Mouse (Mus musculus) neutrophil, adult 5-6 weeks (primary cell): Measurements from ENCODE around the gene Klf17. TPM values are rescaled to one million over a fixed set of nuclear protein-coding genes. Genes with fewer than 3 reads are reported as not detected.
"Not testable (repeated sequence)": the region's sequence is repeated elsewhere in the genome, so short reads cannot be mapped to it uniquely, and the experiment has no call there.

Experiments
- ATAC-seq: fragments of 151-379, 151-347 bp; 2 replicates; pipeline ENCODE4 v1.8.0; 2017; ENCODE audit warnings: mild to moderate bottlenecking, moderate TSS enrichment; ENCODE audit not compliant: insufficient number of reproducible peaks, poor library complexity, low FRiP score, severe bottlenecking; ENCODE audit errors: extremely low read depth
- total RNA-seq: library from RNA; stranded (forward); fragments of 200-1000 nt; gene quantifications from 2 replicates; pipeline ENCODE4 v1.2.3, GENCODE M21; 2017

Klf17 gene
- total RNA-seq, result not detected in 2 replicates

DNA sequence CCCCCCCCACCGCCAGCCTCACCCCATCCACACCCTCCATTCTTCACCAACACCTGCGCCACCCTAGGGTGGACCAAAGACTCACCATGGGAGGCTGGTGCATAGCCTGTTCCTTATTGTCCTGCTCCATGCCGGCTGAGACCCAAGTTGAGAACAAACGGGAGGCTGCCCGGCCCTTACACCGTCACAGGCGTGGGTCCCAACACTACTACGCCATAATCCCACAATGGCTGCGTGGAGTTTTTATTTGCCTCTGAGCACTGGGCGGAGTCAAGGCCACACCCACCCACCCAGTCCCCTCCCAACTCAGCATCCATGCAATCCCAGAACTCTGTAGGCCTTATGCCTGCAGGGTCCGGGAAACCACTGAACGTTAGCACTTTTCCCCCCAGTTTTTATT lies at the start of gene Klf17:
Klf17 (minus strand) TSS at position 233 of the 400 bp plus-strand sequence.
- ATAC-seq, result no peak

DNA sequence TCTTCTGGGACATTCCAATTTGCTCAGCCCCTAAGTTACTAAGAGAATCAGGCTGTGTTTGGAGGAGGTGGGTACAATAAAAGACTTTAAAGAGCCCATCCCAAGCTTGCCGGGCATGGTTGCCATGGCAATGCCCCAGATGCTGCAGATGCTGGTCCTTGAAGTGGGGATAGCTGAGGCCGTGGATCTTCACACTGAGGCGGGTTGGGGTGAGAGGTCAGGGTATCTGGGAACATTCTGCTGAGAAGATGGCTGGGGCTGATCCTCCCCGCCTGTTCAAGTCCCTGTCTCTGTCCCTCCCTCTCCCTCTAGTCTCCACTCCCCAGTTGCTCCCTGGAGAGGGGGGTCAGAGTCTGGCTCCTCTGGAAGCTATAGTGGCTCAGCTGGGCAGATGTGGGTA lies 48.9 kb upstream of the Klf17 start:
- ATAC-seq, result no peak

DNA sequence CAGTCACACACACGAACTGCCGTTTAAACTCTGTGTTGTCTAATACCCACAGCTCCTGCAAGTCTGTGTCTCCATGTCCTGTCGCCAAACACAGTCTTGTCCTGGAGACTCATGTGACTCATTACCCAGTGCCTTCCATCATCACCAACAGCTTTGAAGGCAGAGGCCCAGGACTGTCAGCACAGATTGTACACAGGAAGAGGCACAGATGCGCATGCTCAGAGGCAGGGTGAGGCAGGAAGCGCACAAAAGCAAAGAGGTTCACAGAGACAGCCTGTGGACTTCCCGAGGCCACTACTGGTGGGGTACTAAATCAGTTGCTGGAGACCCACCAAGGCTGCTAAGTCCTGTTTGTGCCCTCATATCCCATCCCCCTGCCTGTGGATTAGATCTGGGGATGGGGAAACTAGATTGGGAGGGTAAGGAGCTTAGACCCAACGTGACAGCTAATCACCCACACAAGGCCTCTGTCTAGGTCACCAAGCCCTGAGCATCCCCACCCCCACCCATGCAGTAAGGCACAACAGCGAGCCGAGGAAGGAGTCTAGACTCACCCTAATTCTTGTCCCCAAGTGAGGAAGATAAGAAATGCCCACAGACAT lies 48.2 kb upstream of the Klf17 start:
- ATAC-seq, result no peak

DNA sequence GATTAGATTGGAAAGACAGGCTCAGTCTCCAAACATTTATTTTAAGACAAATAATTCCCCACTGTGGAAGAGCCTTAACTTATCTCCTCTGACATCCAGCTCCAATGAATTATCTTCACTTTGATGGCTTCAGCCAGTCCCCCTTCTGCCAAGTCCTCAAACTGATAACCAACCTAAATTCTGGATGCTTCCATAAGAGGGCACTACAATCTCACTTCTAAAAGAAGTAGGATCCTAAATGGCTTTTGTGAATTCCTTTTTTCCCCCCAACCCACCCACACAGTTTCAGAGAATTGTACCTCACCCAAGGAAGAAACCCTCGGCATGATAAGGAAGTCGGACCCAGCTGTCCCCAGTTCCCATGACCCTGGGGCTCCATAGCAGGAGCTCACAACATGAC lies 45.5 kb upstream of the Klf17 start:
- no peak for ATAC-seq

DNA sequence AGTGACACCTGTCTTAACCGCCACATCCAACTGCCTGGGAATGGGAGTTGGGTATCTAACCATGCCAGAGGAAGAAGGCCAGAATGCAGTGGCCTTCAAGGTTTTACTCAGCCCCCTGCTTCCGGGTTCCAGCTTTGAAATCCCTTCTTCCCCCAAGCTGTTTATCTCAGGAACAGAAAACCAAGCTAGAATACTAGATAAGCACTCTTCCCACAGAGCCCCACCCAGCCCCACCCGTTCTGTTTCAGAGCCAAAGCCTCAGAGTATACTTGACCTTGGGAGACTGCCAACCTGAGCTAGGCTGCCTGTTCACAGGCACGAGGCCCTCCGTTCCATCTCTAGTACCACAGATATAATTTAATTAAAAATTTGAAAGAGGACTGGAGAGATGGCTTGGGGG lies 41.5 kb upstream of the Klf17 start:
- no peak for ATAC-seq

DNA sequence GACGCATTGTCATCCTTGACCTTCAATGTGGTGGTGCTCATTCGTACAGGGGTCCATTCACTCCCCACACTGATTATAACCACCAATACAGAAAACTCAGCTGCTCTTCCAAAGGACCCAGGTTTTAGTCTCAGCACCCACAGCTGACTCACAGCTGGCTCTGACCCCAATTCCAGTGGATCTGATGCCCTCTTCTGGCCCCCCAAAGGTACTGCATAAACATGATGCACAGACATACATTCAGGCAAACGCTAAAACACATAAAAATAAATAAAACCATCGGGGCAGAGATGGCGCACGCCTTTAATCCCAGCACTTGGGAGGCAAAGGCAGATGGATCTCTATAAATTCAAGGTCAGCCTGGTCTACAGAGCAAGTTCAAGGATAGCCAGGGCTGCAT lies 34.5 kb upstream of the Klf17 start:
- ATAC-seq, result no peak

DNA sequence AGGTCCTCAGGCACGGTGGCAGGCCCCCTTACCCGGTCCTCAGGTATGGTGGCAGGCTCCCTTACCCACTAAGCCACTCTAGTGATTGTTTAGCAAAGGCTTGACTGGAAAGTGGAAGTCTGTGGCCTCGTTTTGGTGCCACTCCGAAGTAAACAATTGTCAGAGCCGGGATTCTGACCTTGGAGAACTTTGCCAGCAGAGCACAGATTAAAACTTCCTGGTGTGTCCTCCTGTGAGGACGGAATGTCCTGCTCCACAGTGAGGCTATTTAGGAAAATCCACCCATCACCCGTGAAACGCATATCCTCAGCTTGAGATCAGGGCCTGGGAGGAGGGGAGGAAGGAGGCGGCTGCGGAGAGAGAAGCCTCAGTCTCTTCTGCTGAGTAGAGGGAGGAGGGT lies 22.9 kb upstream of the Klf17 start:
- no peak for ATAC-seq

DNA sequence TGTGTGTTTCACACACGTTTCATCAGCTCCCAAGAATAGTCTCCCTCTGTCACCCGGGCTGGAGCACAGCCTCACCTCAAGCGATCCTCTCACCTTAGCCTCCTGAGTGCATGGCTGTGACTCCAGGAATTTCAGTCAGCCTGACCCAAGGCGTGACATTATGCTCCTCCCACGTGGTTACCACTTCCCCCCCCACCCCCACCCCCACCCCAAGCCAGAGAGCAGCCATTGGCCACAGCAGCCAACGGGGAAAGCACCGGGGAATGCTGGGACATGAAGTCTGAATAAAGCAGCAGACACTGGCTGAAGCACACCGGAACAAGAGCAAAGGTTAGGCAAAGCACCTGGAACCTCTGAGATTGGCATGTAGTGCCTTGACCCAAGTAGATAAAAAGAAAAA lies 21.5 kb upstream of the Klf17 start:
- no peak for ATAC-seq

DNA sequence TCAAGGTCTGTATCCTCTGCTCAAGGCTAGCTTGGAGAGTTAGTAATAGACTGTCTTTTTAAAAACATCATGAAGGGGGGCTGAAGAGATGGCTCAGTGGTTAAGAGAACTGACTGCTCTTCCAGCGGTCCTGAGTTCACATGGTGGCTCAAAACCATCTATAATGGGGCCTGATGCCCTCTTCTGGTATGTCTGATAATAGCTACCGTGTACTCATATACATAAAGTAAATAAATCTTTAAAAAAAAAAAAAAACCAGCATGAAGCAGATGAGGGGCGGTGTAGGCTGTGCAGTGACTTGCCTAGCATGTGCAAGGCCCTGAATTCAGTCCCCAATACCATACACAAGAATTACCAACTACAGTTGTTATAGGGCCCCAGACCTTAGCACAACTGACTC lies 17.5 kb upstream of the Klf17 start:
- ATAC-seq, result no peak

DNA sequence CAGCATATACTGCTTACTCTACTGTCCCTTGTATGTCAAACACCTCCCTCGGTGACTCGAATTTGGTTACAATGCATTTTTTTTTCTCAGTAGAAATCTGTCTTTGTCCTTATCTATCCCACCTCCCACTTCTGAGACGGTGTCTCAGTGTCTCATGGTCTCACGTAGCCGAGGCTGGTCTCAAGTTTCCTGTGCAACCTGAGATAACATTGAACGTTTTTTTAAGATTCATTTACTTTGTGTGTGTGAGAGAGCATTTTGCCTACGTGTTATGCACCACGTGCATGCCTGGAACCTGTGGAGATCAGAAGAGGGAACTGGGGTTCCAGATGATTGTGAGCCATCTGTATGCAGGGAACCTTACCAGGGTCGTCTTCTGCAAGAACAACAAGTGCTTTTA lies 7.5 kb upstream of the Klf17 start:
- ATAC-seq, result no peak

DNA sequence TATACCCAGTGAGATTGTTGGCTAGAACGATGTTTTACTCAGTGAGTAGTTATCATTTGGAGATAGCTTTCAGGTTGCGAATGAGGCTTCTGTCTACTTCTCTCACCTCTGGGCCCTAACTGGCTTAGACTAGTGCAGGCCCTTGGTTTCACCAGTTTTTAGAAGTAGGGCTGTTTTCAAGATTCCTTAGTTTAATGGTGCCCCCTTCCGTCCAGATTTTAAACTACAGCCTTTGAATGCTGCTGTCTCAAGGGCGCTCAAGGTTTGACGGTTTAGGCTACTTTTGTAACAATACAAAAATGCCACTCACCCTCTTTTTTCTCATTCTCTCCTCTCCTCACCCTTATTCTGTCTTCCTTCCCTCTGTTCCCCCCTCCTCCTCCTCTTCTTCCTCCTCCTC lies 5.5 kb upstream of the Klf17 start:
- ATAC-seq, result no peak

DNA sequence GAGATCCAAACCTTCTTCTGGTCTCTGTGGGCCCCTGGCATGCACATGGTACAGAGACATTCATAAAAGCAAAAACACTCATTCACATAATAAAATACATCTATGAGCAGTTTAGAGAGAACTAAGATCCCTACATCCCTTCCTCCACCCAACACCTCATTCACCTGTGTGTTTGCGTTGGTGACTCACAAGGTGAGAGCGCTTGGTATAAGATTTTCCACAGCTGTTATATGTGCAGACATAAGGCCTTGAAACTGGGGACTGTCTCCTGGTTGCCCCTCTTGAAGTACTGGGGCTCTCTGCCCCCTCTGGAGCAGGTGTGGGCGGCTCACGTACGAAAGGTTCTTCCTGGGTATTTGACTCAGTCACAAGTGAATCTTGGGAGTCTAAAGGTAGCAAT lies 5.3 kb downstream of the Klf17 start:
- ATAC-seq, result no peak

DNA sequence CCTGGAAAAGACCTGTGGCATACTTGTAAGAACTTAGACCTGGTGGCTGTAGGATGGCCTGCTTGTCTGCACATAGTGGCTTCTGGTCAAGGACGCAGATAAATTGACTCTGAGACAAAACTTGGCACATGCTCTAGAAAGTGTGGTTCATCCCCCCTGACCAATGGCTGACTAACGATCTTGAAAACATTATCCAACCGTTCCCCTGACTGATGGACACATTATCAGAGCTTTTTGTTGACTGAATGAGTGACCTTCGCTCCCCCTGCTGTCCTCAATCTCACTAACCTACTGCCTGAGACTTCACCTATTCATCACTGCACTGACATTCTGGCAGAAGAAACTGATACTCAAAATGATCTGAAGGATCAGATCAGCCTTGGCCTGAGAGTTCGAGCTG lies 13.0 kb downstream of the Klf17 start:
- ATAC-seq, result not testable (repeated sequence)

DNA sequence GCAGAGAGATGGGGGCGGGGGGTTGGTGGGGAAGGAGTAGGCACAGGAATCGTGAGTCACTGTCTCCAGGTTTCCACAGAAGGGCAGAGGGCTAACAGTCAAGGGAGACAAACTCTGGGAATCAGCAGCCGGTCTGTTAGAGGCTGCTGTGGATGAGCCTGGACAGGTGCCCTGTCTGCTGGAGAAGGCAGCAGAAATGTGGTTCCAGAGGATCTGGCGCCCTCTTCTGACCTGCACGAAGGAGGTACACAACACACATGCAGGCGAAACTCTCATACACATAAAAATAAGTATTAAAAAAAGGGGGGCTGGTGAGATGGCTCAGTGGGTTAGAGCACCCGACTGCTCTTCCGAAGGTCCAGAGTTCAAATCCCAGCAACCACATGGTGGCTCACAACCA lies 27.9 kb downstream of the Klf17 start:
- ATAC-seq, result no peak

DNA sequence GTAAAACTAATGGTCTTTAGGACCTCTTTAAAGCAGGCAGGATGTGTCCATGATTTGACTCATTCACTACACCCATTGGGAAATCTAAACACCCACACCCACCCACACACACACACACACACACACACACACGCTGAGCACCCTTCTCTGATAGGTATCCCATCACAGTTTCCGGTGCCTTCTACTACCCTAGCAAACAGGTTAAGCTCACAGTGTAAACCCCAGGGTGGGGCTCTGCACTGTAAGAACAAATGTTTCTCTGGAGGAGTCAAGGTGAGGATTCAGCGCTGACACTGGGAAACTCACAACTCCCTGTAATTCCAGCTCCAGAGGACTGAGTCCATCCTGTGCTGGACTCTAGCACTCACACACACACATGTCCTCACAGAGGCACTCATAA lies 33.5 kb downstream of the Klf17 start:
- ATAC-seq, result no peak

DNA sequence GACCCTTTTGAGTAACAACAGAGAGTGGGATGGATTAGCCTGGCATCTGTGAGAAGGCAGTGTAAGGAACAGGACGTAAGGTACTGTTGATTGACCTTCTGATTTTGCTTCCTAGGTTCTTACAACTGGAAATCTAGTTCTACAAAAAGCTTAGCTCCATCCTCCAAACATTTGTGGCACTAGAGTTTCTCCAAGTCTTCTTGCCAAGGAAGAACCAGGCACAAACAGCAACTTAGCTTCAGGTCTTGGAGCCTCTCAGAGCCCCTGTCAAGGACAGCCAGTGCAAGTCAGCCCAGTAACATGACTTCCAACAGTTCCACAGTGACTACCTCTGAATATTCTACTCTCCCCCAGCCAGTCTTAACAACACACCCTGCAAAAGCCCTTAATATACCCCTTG lies 41.3 kb downstream of the Klf17 start, which contains the start of gene Gm12845:
Gm12845 (plus strand) TSS at position 301 of the 400 bp plus-strand sequence.
- ATAC-seq, result no peak

DNA sequence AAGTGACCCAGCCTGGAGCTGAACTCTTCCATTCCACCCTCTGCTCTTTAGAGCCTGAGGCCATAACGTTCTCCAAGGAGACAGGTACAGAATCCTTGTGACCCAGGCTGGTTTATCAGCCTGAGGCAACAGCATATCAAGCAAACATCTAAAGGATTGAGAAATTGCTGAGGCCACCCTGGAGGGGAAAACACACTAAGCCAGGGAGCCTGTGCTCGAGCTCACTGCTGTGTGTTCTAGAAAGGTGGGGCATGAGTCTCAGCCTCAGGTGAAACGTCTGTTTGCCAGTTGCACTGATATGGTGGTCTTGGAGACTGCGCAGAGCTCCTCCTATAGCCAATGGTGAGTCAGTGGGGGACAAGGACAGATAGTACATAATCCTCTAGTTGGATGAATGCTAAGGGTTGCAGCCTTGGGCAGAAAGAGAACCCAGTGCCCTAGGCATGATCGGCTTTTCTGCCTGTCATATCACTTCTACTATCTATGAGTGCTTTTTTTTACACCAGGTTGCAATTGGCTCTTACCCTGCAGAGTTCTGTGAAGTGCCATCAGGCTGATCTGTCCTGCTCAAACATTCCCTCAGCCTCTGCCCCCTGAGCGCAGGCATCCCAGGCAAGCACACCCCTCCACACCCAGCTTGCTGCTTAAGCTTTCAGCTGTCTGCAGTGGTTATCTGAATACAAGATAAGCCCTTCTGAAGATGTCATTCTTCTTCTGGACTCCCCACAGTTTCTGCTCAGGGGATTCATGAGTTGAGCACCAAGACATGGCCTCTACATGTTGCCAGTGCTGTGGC lies 51.9 kb downstream of the Klf17 start:
- ATAC-seq, result no peak

DNA sequence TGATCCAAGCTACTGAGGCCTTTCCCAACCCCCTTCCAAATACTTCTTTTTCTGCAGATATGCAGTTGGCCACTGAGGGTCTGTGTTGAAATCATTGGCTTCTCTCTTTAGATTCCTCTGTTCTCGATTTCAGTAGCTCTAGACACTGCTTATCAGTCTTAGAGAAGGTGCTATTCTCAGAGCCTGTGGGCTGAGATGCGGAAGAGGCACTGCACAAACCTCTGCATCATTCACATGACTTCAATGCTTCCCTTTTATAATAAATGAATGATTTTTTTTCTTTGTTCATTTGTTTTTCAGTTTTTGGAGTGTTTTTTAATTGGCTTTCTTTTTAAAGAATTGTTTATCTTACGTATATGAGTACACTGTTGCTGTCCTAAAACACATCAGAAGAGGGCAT lies 53.1 kb downstream of the Klf17 start:
- no peak for ATAC-seq

DNA sequence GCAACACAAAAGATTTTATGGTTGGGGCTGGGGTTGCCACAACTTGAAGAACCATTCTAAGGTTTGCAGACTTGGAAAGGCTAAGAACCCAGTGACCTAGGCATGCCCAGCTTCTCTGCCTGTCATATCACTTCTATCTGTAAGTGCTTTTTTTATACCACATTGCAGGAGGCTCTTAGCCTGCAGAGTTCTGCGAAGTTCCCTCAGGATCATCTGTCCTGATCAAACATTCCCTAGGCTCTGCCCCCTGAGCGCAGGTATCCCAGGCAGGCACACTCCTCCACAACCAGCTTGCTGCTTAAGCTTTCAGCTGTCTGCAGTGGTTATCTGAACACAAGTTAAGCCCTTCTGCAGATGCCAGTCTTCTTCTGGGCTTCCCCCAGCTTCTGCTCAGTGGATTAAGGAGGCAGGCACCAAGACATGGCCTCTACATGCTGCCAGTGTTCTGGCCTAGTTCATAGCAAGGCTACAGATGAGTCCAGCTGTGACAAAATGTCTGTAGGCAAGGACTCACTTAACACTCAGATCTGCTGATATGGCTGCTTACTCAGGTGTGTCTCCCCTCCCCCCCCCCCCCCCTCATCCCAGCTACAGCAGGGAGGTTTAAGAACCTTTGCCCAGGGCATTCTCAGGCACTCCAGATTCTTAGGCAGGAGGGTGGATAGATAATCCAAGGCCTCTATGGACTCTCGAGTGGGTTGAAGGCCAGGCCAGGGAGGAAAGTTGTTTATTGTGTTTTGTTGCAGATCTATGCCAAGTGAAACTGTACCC lies 56.5 kb downstream of the Klf17 start:
- no peak for ATAC-seq
